Mouse (Mus musculus): ENCODE measurements at regions not wholly inside any gene's neighbourhood (a gene's known extent, or its start where the extent isn't known, plus 50 kb on each side); places are given as distances from the start of the nearest gene placed in this dataset.

GRCm38 (mm10) chr1:64187796-64188513 is 65.9 kb upstream of the Klf7 start:
- TF ChIP-seq CTCF (IDR thresholded peaks at IDR 0.05; ENCODE audit: low read depth, low read length): no peak
- TF ChIP-seq POLR2A (IDR thresholded peaks at IDR 0.05; ENCODE audit: extremely low read depth, insufficient read depth, low read length): no peak

All from liver, adult 2 months (tissue).